Mouse (Mus musculus) embryonic facial prominence, embryonic 14.5 days (tissue): ENCODE measurements at regions not wholly inside any gene's neighbourhood (a gene's known extent, or its start where the extent isn't known, plus 50 kb on each side); places are given as distances from the start of the nearest gene placed in this dataset.

Experiments
- ATAC-seq: fragments of 200-750 bp; cut with Nextera tagmentation; 2 replicates; pipeline ENCODE4 v1.8.0; 2017; ENCODE audit warnings: low read depth, moderate number of reproducible peaks, moderate TSS enrichment
- DNase-seq: peaks from one replicate; pipeline ENCODE4 v3.0.0-alpha.2; 2015; ENCODE audit warnings: low spot score
- H3K27ac ChIP-seq: fragments of 300-500 bp; sonication (generic); replicated peaks from 2 replicates; pipeline ENCODE4 v1.5.1; 2014; ENCODE audit warnings: low read depth, mild to moderate bottlenecking, low read length, moderate library complexity
- H3K27me3 ChIP-seq: fragments of 300-500 bp; sonication (generic); replicated peaks from 2 replicates; pipeline ENCODE4 v1.6.1; 2014; ENCODE audit warnings: low read length; ENCODE audit not compliant: control insufficient read depth, insufficient read depth
- H3K36me3 ChIP-seq: fragments of 300-500 bp; sonication (generic); 2 replicates; pipeline ENCODE4 v1.6.1; 2014; ENCODE audit warnings: low read length, mixed read lengths; ENCODE audit not compliant: control insufficient read depth, insufficient read depth
- H3K4me1 ChIP-seq: fragments of 300-500 bp; sonication (generic); 2 replicates; pipeline ENCODE4 v1.6.1; 2014; ENCODE audit warnings: antibody characterized with exemption, low read length; ENCODE audit not compliant: control insufficient read depth, insufficient read depth
- H3K4me2 ChIP-seq: fragments of 300-500 bp; sonication (generic); 2 replicates; pipeline ENCODE4 v1.6.1; 2014; ENCODE audit warnings: low read depth, mild to moderate bottlenecking, low read length, moderate library complexity, mixed read lengths
- H3K4me3 ChIP-seq: fragments of 300-500 bp; sonication (generic); 2 replicates; pipeline ENCODE4 v1.5.1; 2014; ENCODE audit warnings: low read depth, mild to moderate bottlenecking, low read length
- H3K9ac ChIP-seq: fragments of 300-500 bp; sonication (generic); 2 replicates; pipeline ENCODE4 v1.6.1; 2014; ENCODE audit warnings: low read depth, mild to moderate bottlenecking, low read length, moderate library complexity, mixed read lengths
- H3K9me3 ChIP-seq: fragments of 300-500 bp; sonication (generic); 2 replicates; pipeline ENCODE4 v1.6.1; 2016; ENCODE audit warnings: low read length; ENCODE audit not compliant: control insufficient read depth
- WGBS: fragments of 180-500 bp; shearing (Covaris S2); extraction: QIAGEN DNeasy Blood & Tissue Kit; methylation state at CpG from one replicate; pipeline ENCODE4 v1.1.7; 2014; 5-methylcytosine and 5-hydroxymethylcytosine counted together

- Histone ChIP-seq H3K4me3 (no peak overlapping the region), H3K4me1 (no peaks in the 10 kb centered on the region; the same call in 1 of the 2 replicates), H3K9ac (no peak overlapping the region), H3K4me2 (no peak overlapping the region), H3K9me3 (no peaks in the 10 kb centered on the region), H3K27ac (no peak overlapping the region), H3K27me3 (no peaks in the 10 kb centered on the region), H3K36me3 (no peaks in the 10 kb centered on the region)
- ATAC-seq (no peak), DNase-seq (no peak)
These were observed 440.6 kb downstream of the Nebl start for GRCm38 (mm10) chr2:17290709-17291108.

DNA sequence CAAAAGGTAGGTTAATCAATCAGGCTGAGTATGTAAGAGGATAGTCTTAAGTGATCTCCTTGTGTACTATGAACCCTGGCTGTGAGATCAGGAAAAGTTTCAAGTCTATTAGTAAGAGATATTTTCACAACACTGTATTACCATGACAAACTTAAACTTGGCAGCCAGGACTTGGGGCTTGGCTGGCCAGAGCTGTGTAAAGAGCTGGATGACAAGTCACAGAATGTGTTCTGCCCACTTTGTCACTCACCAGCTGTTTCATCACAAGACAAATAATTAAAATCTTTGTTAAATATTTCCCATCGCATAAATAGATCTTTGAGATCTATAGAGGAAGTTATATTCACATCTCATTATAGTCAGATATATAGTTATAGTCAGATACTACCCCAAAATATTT lies 443.7 kb downstream of the Nebl start:
- ATAC-seq = no peak
- WGBS = 89% methylated on average over 1 of the region's 1 CpGs
- Histone ChIP-seq H3K27me3 (no peaks in the 10 kb centered on the region), H3K4me1 (no peaks in the 10 kb centered on the region; the same call in 1 of the 2 replicates), H3K9me3 (no peaks in the 10 kb centered on the region), H3K27ac (no peak overlapping the region), H3K9ac (no peak overlapping the region), H3K36me3 (no peaks in the 10 kb centered on the region), H3K4me2 (no peak overlapping the region), H3K4me3 (no peak overlapping the region)
- no peak for DNase-seq

- 51% methylated on average over 2 of the region's 2 CpGs for WGBS
- Histone ChIP-seq H3K27me3 (no peaks in the 10 kb centered on the region), H3K4me2 (no peak overlapping the region), H3K36me3 (no peaks in the 10 kb centered on the region), H3K27ac (no peak overlapping the region), H3K4me1 (no peaks in the 10 kb centered on the region), H3K9ac (no peak overlapping the region), H3K9me3 (no peaks in the 10 kb centered on the region), H3K4me3 (no peak overlapping the region)
- ATAC-seq (0 out of 2 replicates have a peak, but pooled peaks have one; percentile 37), DNase-seq (peak; percentile 3)
These were observed 481.3 kb downstream of the Nebl start for GRCm38 (mm10) chr2:17249960-17250359.

GRCm38 (mm10) chr2:17245821-17246220 lies 485.4 kb downstream of the Nebl start:
- Histone ChIP-seq H3K4me2 (no peak overlapping the region), H3K4me1 (no peaks in the 10 kb centered on the region), H3K27me3 (no peaks in the 10 kb centered on the region), H3K27ac (no peak overlapping the region), H3K9ac (no peak overlapping the region), H3K9me3 (no peaks in the 10 kb centered on the region), H3K36me3 (no peaks in the 10 kb centered on the region), H3K4me3 (no peak overlapping the region)
- 78% methylated on average over 2 of the region's 2 CpGs for WGBS
- ATAC-seq (no peak), DNase-seq (no peak)

- Histone ChIP-seq H3K27me3 (no peaks in the 10 kb centered on the region), H3K4me3 (no peak overlapping the region), H3K27ac (no peak overlapping the region), H3K9me3 (no peaks in the 10 kb centered on the region), H3K9ac (no peak overlapping the region), H3K36me3 (no peaks in the 10 kb centered on the region), H3K4me2 (no peak overlapping the region), H3K4me1 (no peaks in the 10 kb centered on the region)
- DNase-seq (no peak), ATAC-seq (no peak)
- 62% methylated on average over 1 of the region's 1 CpGs for WGBS
These were observed 515.7 kb downstream of the Nebl start for GRCm38 (mm10) chr2:17215607-17216006.

- H3K36me3 ChIP-seq = no peaks in the 10 kb centered on the region
- H3K9me3 ChIP-seq = no peaks in the 10 kb centered on the region
- H3K9ac ChIP-seq = no peak overlapping the region
- H3K27me3 ChIP-seq = no peaks in the 10 kb centered on the region
- H3K4me3 ChIP-seq = no peak overlapping the region
- no peak for ATAC-seq
- WGBS = 70% methylated on average over 3 of the region's 3 CpGs
- H3K27ac ChIP-seq = no peak overlapping the region
- H3K4me2 ChIP-seq = no peak overlapping the region
- no peak for DNase-seq
- no peaks in the 10 kb centered on the region for H3K4me1 ChIP-seq
These were observed 516.4 kb downstream of the Nebl start for GRCm38 (mm10) chr2:17214881-17215280.

- WGBS = 83% methylated on average over 4 of the region's 4 CpGs
- no peak for ATAC-seq
- Histone ChIP-seq H3K4me1 (no peaks in the 10 kb centered on the region), H3K9ac (no peak overlapping the region), H3K27ac (no peak overlapping the region), H3K4me3 (no peak overlapping the region), H3K9me3 (no peaks in the 10 kb centered on the region), H3K27me3 (no peaks in the 10 kb centered on the region), H3K4me2 (no peak overlapping the region), H3K36me3 (no peaks in the 10 kb centered on the region)
- peak; percentile 9 for DNase-seq
These were observed 518.7 kb downstream of the Nebl start for GRCm38 (mm10) chr2:17212566-17212965.

GRCm38 (mm10) chr2:17211105-17211504 lies 520.2 kb downstream of the Nebl start:
- H3K9ac ChIP-seq = no peak overlapping the region
- no peaks in the 10 kb centered on the region for H3K36me3 ChIP-seq
- H3K9me3 ChIP-seq = no peaks in the 10 kb centered on the region
- H3K27ac ChIP-seq = no peak overlapping the region
- no peaks in the 10 kb centered on the region for H3K27me3 ChIP-seq
- H3K4me3 ChIP-seq = no peak overlapping the region
- ATAC-seq (no peak), DNase-seq (no peak)
- H3K4me2 ChIP-seq = no peak overlapping the region
- H3K4me1 ChIP-seq = no peaks in the 10 kb centered on the region

DNA sequence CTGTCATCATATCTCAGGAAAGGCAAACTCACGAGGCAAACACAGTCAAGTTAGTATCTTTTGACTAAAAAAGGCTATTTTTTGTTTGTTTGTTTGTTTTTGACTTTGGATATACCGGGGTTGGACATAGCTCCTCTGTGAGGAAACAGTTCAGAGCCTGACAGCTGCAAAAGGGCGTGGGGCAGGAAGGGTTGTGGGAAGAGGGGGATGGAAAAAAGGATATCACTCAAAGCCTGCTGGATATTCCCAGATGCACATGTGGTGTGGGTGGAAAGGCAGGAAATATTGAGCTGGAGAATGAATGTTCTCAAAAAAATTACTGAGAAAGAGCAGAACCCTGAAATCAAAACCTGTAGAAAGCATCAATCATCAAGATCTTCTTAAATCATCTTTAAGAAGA lies 537.7 kb downstream of the Nebl start:
- DNase-seq (peak; percentile 24), ATAC-seq (no peak)
- H3K9ac ChIP-seq = no peak overlapping the region
- no peak overlapping the region for H3K27ac ChIP-seq
- H3K4me3 ChIP-seq = no peak overlapping the region
- no peaks in the 10 kb centered on the region for H3K36me3 ChIP-seq
- H3K4me1 ChIP-seq = no peaks in the 10 kb centered on the region
- no peaks in the 10 kb centered on the region for H3K27me3 ChIP-seq
- H3K9me3 ChIP-seq = no peaks in the 10 kb centered on the region
- 47% methylated on average over 3 of the region's 3 CpGs for WGBS
- no peak overlapping the region for H3K4me2 ChIP-seq
